Mouse (Mus musculus) MEL (cell line): ENCODE measurements at regions not wholly inside any gene's neighbourhood (a gene's known extent, or its start where the extent isn't known, plus 50 kb on each side); places are given as distances from the start of the nearest gene placed in this dataset.
"Not testable (repeated sequence)": the region's sequence is repeated elsewhere in the genome, so short reads cannot be mapped to it uniquely, and the experiment has no call there.

Source experiments
- DNase-seq: peaks from one replicate; pipeline ENCODE4 v3.0.0; 2011; ENCODE audit warnings: low read depth, low spot score
- H3K27ac ChIP-seq: 2 replicates; pipeline ENCODE4 v1.5.1; 2012; ENCODE audit warnings: low read depth, mild to moderate bottlenecking, control low read depth, low read length, moderate library complexity; ENCODE audit not compliant: control insufficient read depth
- H3K27me3 ChIP-seq, 2 experiments: fragments of 150-350 bp in 1 of 2; sonication (generic) in 1 of 2; 2 replicates each; pipeline ENCODE4 v1.6.1; 2012; ENCODE audit warnings: low read length in 2 of 2, mild to moderate bottlenecking in 2 of 2, improper control_type of control experiment in 1 of 2, moderate library complexity in 1 of 2; ENCODE audit not compliant: insufficient read depth in 2 of 2, control insufficient read depth in 1 of 2
- H3K36me3 ChIP-seq, 2 experiments: 2 replicates each; pipeline ENCODE4 v1.6.1; 2012 to 2014; ENCODE audit warnings: low read length in 2 of 2, improper control_type of control experiment in 1 of 2, inconsistent platforms in 1 of 2, mild to moderate bottlenecking in 1 of 2; ENCODE audit not compliant: insufficient read depth in 2 of 2, control insufficient read depth in 1 of 2
- H3K4me1 ChIP-seq, 2 experiments: fragments of 150-350 bp in 1 of 2; sonication (generic) in 1 of 2; 2 replicates each; pipeline ENCODE4 v1.6.1; 2012; ENCODE audit warnings: low read length in 2 of 2, improper control_type of control experiment in 1 of 2, mild to moderate bottlenecking in 1 of 2; ENCODE audit not compliant: insufficient read depth in 2 of 2, control insufficient read depth in 1 of 2
- H3K4me3 ChIP-seq, 2 experiments: fragments of 150-350 bp in 1 of 2; sonication (generic) in 1 of 2; 2 replicates each; pipeline ENCODE4 v1.5.1; 2012; ENCODE audit warnings: low read depth in 2 of 2, low read length in 2 of 2, mild to moderate bottlenecking in 2 of 2, moderate library complexity in 2 of 2, control low read depth in 1 of 2, improper control_type of control experiment in 1 of 2; ENCODE audit not compliant: control insufficient read depth in 1 of 2, insufficient read depth in 1 of 2
- H3K79me2 ChIP-seq: 2 replicates; pipeline ENCODE4 v1.6.1; 2012; ENCODE audit warnings: mild to moderate bottlenecking, low read length, moderate library complexity; ENCODE audit not compliant: control insufficient read depth, poor library complexity, insufficient read depth
- H3K9ac ChIP-seq: 2 replicates; pipeline ENCODE4 v1.6.1; 2012; ENCODE audit warnings: low read depth, mild to moderate bottlenecking, control low read depth, low read length, moderate library complexity; ENCODE audit not compliant: control insufficient read depth, poor library complexity, severe bottlenecking
- H3K9me3 ChIP-seq: fragments of 150-350 bp; sonication (generic); replicated peaks from 2 replicates; pipeline ENCODE4 v1.6.1; 2012; ENCODE audit warnings: mild to moderate bottlenecking, low read length, improper control_type of control experiment, moderate library complexity; ENCODE audit not compliant: insufficient read depth
- BHLHE40 ChIP-seq: IDR thresholded peaks from 2 replicates; pipeline ENCODE4 v1.6.1; 2012; ENCODE audit warnings: low read depth, mild to moderate bottlenecking, inconsistent platforms, low read length, improper control_type of control experiment, borderline replicate concordance
- CHD1 ChIP-seq: IDR thresholded peaks from 2 replicates; pipeline ENCODE4 v1.6.1; 2012; ENCODE audit warnings: low read depth, mild to moderate bottlenecking, inconsistent platforms, low read length, improper control_type of control experiment
- CTCF ChIP-seq, 3 experiments: IDR thresholded peaks in 2 of 3; conservative IDR thresholded peaks in 1 of 3; 2 replicates each; pipeline ENCODE4 v1.5.1; 2011 to 2012; ENCODE audit warnings: low read length in 3 of 3, low read depth in 2 of 3, mild to moderate bottlenecking in 2 of 3, improper control_type of control experiment in 1 of 3, inconsistent platforms in 1 of 3, mixed read lengths in 1 of 3, moderate library complexity in 1 of 3; ENCODE audit not compliant: control insufficient read depth in 1 of 3, insufficient read depth in 1 of 3, poor library complexity in 1 of 3, severe bottlenecking in 1 of 3
- ETS1 ChIP-seq: IDR thresholded peaks from 2 replicates; pipeline ENCODE4 v1.6.1; 2012; ENCODE audit warnings: low read depth, mild to moderate bottlenecking, inconsistent platforms, low read length, improper control_type of control experiment, moderate library complexity
- GABPA ChIP-seq: IDR thresholded peaks from 2 replicates; pipeline ENCODE4 v1.6.1; 2012; ENCODE audit warnings: low read depth, mild to moderate bottlenecking, inconsistent platforms, low read length, improper control_type of control experiment, moderate library complexity
- GATA1 ChIP-seq: IDR thresholded peaks from 2 replicates; pipeline ENCODE4 v1.6.1; 2011; ENCODE audit warnings: low read depth, low read length, improper control_type of control experiment
- JUND ChIP-seq: IDR thresholded peaks from 2 replicates; pipeline ENCODE4 v1.6.1; 2011; ENCODE audit warnings: low read depth, mild to moderate bottlenecking, improper control_type of control experiment, low read length
- KAT2A ChIP-seq: conservative IDR thresholded peaks from 2 replicates; pipeline ENCODE4 v1.6.1; 2012; ENCODE audit warnings: low read depth, low read length, improper control_type of control experiment, inconsistent platforms
- MAFK ChIP-seq: IDR thresholded peaks from 2 replicates; pipeline ENCODE4 v1.6.1; 2011; ENCODE audit warnings: low read depth, mild to moderate bottlenecking, low read length, improper control_type of control experiment, borderline replicate concordance
- MAX ChIP-seq: IDR thresholded peaks from 2 replicates; pipeline ENCODE4 v1.6.1; 2011; ENCODE audit warnings: low read length, improper control_type of control experiment
- MXI1 ChIP-seq: IDR thresholded peaks from 2 replicates; pipeline ENCODE4 v1.6.1; 2011; ENCODE audit warnings: mild to moderate bottlenecking, low read depth, low read length, improper control_type of control experiment
- MYC ChIP-seq: IDR thresholded peaks from 2 replicates; pipeline ENCODE4 v1.6.1; 2011; ENCODE audit warnings: low read depth, mild to moderate bottlenecking, low read length, improper control_type of control experiment, moderate library complexity
- NELFE ChIP-seq: IDR thresholded peaks from 2 replicates; pipeline ENCODE4 v1.6.1; 2011; ENCODE audit warnings: low read depth, low read length, improper control_type of control experiment
- POLR2A ChIP-seq, 2 experiments: IDR thresholded peaks; 2 replicates each; pipeline ENCODE4 v1.6.1; 2011 to 2012; ENCODE audit warnings: low read length in 2 of 2, mild to moderate bottlenecking in 2 of 2, control low read depth in 1 of 2, improper control_type of control experiment in 1 of 2, low read depth in 1 of 2, moderate library complexity in 1 of 2; ENCODE audit not compliant: control insufficient read depth in 1 of 2, insufficient read depth in 1 of 2, poor library complexity in 1 of 2
- POLR2AphosphoS2 ChIP-seq: IDR thresholded peaks from 2 replicates; pipeline ENCODE4 v1.6.1; 2011; ENCODE audit warnings: low read length, improper control_type of control experiment
- RAD21 ChIP-seq: IDR thresholded peaks from 2 replicates; pipeline ENCODE4 v1.6.1; 2011; ENCODE audit warnings: mild to moderate bottlenecking, low read depth, low read length, improper control_type of control experiment
- RCOR1 ChIP-seq: IDR thresholded peaks from 2 replicates; pipeline ENCODE4 v1.6.1; 2012; ENCODE audit warnings: low read depth, mild to moderate bottlenecking, inconsistent platforms, low read length, improper control_type of control experiment
- SMC3 ChIP-seq: IDR thresholded peaks from 2 replicates; pipeline ENCODE4 v1.6.1; 2011; ENCODE audit warnings: low read depth, low read length, improper control_type of control experiment
- TCF12 ChIP-seq: IDR thresholded peaks from 2 replicates; pipeline ENCODE4 v1.6.1; 2014; ENCODE audit warnings: low read depth, mild to moderate bottlenecking, inconsistent platforms, low read length, improper control_type of control experiment, moderate library complexity
- UBTF ChIP-seq: IDR thresholded peaks from 2 replicates; pipeline ENCODE4 v1.6.1; 2012; ENCODE audit warnings: low read depth, mild to moderate bottlenecking, inconsistent platforms, low read length, improper control_type of control experiment, moderate library complexity, borderline replicate concordance; ENCODE audit not compliant: insufficient read depth
- ZC3H11A ChIP-seq: IDR thresholded peaks from 2 replicates; pipeline ENCODE4 v1.6.1; 2012; ENCODE audit warnings: low read depth, mild to moderate bottlenecking, inconsistent platforms, low read length, improper control_type of control experiment
- ZKSCAN1 ChIP-seq: IDR thresholded peaks from 2 replicates; pipeline ENCODE4 v1.6.1; 2012; ENCODE audit warnings: low read depth, mild to moderate bottlenecking, inconsistent platforms, low read length, improper control_type of control experiment, moderate library complexity
- ZNF384 ChIP-seq: IDR thresholded peaks from 2 replicates; pipeline ENCODE4 v1.6.1; 2012; ENCODE audit warnings: low read depth, mild to moderate bottlenecking, inconsistent platforms, low read length, improper control_type of control experiment

DNA sequence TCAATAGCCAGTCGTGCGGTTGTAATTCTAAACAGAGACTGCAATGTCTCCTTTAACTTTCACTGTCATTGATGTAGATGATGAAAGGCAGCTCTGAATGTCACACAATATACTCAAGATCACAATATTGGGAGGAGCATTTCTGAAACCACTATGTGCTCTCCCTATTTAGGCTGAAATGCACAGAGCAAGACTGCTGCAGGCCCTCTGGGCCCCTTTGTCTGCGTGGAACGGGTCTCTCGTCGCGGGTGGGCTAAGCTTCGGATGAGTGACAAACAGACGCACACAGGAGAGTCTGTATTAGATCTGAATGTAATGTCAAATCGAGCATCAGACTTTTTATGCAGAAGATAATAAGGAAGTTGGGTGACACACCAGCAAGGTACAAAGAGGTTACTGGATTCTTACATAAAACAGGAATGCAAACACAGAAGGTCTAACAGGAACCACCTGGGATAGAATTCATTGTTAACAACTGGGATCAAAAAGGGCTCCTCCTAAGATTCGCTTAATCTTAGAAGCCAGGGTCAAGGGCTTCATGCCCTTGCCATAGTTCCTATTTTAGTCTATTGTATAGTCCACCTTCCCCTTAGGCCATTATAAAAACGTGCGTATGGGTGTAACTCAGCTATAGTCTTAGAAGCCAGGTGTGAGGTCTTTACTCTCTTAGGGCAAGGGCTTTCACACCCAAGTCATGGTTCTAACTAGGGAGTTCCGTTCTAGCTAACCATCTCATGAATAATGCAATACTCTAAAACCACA is 62.5 kb upstream of the Tnfrsf8 start:
- H3K4me1 ChIP-seq, DNase-seq, H3K79me2 ChIP-seq, H3K27ac ChIP-seq, H3K9ac ChIP-seq, H3K9me3 ChIP-seq, H3K36me3 ChIP-seq, H3K27me3 ChIP-seq, H3K4me3 ChIP-seq: not testable (repeated sequence)

DNA sequence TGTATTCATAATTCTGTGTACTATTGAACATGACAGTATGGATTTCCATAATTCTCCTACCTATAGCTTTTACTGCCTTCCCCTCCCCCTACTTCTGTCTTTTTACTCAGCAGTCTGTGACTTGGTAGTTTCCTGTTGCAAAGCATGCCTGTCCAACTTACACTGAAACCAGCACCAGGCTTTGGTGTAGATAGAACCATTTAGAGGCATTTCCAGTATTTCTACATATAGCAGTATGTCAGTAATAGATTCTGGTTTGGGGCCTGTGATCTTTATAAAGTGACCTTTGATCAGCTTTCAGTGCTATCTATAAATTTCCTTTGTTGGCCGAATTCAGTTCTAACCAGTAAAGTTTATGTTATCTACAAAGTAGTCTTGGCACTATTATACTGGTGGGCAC is 54.8 kb upstream of the Tnfrsf8 start:
- DNase-seq, result no peak
- Histone ChIP-seq H3K9ac (no peak overlapping the region), H3K4me1 (no peaks in the 10 kb centered on the region), H3K36me3 (no peaks in the 10 kb centered on the region), H3K27ac (no peak overlapping the region), H3K9me3 (no peaks in the 10 kb centered on the region), H3K27me3 (no peaks in the 10 kb centered on the region), H3K79me2 (no peaks in the 10 kb centered on the region), H3K4me3 (no peak overlapping the region)
- TF ChIP-seq ZC3H11A (no peak), GABPA (no peak), POLR2A (IDR thresholded peaks at IDR 0.05; ENCODE audit: control insufficient read depth in 1 of 2, insufficient read depth in 1 of 2, low read depth in 1 of 2, low read length in 2 of 2, poor library complexity in 1 of 2) (no peak), KAT2A (no peak), MYC (no peak), ETS1 (no peak), UBTF (no peak), MXI1 (no peak), JUND (no peak)

DNA sequence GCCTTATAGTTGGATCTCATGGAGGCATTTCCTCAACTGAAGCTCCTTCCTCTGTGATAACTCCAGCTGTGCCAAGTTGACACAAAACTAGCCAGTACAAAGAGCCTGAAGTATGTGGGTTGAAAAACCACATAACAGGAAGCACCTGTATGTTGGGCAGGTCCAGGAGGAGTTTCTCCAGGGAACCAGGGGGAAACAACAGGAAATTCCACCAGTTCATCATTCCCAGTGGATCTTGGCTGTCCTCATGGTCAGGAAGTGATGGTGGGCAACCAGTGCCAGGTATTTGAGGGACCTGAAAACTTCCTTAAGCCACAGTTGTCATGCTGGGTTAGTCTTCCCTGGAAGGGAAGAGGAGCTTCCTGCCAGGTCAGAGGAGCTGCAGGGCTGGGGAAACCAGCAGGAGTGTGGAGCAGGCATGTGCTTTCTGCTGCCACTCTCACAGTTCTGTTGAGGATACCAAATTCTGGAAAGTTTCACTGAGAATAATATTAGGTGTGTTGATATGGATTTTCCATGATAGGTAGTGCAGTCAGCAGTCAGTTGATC is 52.4 kb upstream of the Tnfrsf8 start:
- H3K79me2 ChIP-seq, result no peaks in the 10 kb centered on the region
- H3K36me3 ChIP-seq, result no peaks in the 10 kb centered on the region
- H3K27me3 ChIP-seq, result no peaks in the 10 kb centered on the region
- TF ChIP-seq ZKSCAN1, result no peak
- no peak for TF ChIP-seq TCF12
- TF ChIP-seq POLR2AphosphoS2, result no peak
- no peak for TF ChIP-seq ZNF384
- no peak for TF ChIP-seq CHD1
- no peak for TF ChIP-seq GABPA
- TF ChIP-seq GATA1, result no peak
- TF ChIP-seq RCOR1, result no peak
- no peak for TF ChIP-seq BHLHE40
- TF ChIP-seq UBTF, result no peak
- no peak for TF ChIP-seq KAT2A
- no peak for TF ChIP-seq RAD21
- TF ChIP-seq JUND, result no peak
- no peak for TF ChIP-seq CTCF (IDR thresholded peaks at IDR 0.05 in 2 of 3, conservative IDR thresholded peaks at IDR 0.05 in 1 of 3; ENCODE audit: control insufficient read depth in 1 of 3, insufficient read depth in 1 of 3, low read depth in 2 of 3, low read length in 3 of 3, poor library complexity in 1 of 3, severe bottlenecking in 1 of 3)
- TF ChIP-seq MAX, result no peak
- TF ChIP-seq MAFK, result no peak
- TF ChIP-seq NELFE, result no peak
- TF ChIP-seq SMC3, result no peak
- no peak for TF ChIP-seq MXI1
- no peaks in the 10 kb centered on the region for H3K9me3 ChIP-seq
- no peak overlapping the region for H3K4me3 ChIP-seq
- no peaks in the 10 kb centered on the region for H3K4me1 ChIP-seq
- H3K27ac ChIP-seq, result no peak overlapping the region
- no peak overlapping the region for H3K9ac ChIP-seq
- no peak for DNase-seq
